Mouse (Mus musculus): ENCODE measurements around the gene Rab3d. TPM values are rescaled to one million over a fixed set of nuclear protein-coding genes. Genes with fewer than 3 reads are reported as not detected.

Gene Rab3d
- polyA plus RNA-seq, 1 experiment from 2014 or later: 5.6 TPM

DNA sequence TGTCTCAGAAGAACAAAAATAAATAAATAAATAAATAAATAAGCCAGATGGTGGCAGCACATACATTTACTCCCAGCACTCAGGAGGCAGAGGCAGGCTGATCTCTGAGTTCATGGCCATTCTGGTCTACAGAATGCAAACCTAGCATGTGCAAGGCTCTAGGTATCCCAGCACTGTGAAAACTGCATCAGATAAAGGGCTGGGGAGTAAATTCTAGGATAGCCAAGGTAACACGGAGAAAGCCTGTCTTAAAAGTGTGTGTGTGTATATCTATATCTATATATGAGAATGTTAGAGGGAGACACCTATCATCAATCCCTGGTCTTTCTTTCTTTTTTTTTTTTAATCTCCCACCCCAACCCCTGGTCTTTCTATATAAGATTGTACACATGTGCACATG lies 7.5 kb upstream of the Rab3d start:
- H3K36me3 ChIP-seq (ENCODE audit: control insufficient read depth, insufficient read depth, low read length): no peaks in the 10 kb centered on the region
- no peak for ATAC-seq (replicated peaks; ENCODE audit: insufficient number of reproducible peaks, low FRiP score, low TSS enrichment)
- no peaks in the 10 kb centered on the region for H3K9me3 ChIP-seq (replicated peaks; ENCODE audit: control insufficient read depth, low read length)
- no peaks in the 10 kb centered on the region for H3K27me3 ChIP-seq (ENCODE audit: control insufficient read depth, insufficient read depth, low read length)
- H3K4me2 ChIP-seq: no peak overlapping the region
- H3K4me3 ChIP-seq (ENCODE audit: low read depth, low read length): no peak overlapping the region
- H3K9ac ChIP-seq (ENCODE audit: low read depth, low read length): no peak overlapping the region
- WGBS (ENCODE audit: insufficient replicate concordance): 88% methylated on average over 1 of the region's 1 CpGs
- no peak overlapping the region for H3K27ac ChIP-seq (ENCODE audit: low read depth, low read length)
- peaks cover 20% of the 10 kb centered on the region for H3K4me1 ChIP-seq (ENCODE audit: control insufficient read depth, insufficient read depth, low read length)

DNA sequence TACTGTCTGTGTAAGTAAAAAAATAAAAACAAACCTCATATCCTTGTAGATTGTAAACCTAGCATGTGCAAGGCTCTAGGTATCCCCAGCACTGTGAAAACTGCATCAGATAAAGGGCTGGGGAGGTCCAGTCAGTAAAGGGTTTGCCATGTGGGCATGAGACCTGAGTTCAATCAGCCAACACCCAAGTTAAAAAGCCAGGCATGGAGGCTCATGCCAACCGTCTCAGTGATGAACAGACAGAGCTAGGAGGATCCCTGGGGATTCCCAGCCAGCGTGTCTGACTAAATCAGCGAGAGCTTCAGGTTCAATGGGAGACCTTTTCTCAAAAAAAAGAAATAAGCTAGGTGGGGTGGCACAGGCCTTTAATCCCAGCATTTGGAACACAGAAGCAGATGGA lies 7.0 kb upstream of the Rab3d start:
- H3K27me3 ChIP-seq (ENCODE audit: control insufficient read depth, insufficient read depth, low read length): no peaks in the 10 kb centered on the region
- no peak overlapping the region for H3K27ac ChIP-seq (ENCODE audit: low read depth, low read length)
- ATAC-seq (replicated peaks; ENCODE audit: insufficient number of reproducible peaks, low FRiP score, low TSS enrichment): no peak
- no peaks in the 10 kb centered on the region for H3K36me3 ChIP-seq (ENCODE audit: control insufficient read depth, insufficient read depth, low read length)
- no peaks in the 10 kb centered on the region for H3K9me3 ChIP-seq (replicated peaks; ENCODE audit: control insufficient read depth, low read length)
- no peak overlapping the region for H3K9ac ChIP-seq (ENCODE audit: low read depth, low read length)
- H3K4me2 ChIP-seq: no peak overlapping the region
- peaks cover 20% of the 10 kb centered on the region for H3K4me1 ChIP-seq (ENCODE audit: control insufficient read depth, insufficient read depth, low read length)
- 88% methylated on average over 3 of the region's 3 CpGs for WGBS (ENCODE audit: insufficient replicate concordance)
- no peak overlapping the region for H3K4me3 ChIP-seq (ENCODE audit: low read depth, low read length)

DNA sequence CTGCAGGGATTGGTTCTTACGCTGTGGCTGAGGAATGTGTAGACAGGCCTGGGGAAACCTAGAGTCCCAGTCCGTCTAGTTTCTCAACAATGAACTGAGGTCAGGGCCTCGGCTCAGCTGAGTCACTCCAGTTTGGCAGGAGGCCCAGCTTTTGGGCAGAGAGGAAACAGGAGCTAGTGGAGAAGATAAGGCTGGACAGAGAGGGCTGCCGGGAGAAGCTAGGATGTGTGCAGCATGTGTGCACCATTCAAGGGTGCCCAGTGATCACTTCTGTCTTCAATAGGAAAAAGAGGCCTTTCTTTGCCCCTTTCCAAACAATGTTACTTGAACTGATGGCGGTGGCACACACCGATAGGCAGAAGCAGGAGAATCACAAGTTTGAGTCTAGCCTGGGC lies 6.1 kb upstream of the Rab3d start:
- H3K4me3 ChIP-seq (ENCODE audit: low read depth, low read length): no peak overlapping the region
- peak overlapping the region; percentile 77 for H3K27ac ChIP-seq (ENCODE audit: low read depth, low read length)
- no peak overlapping the region for H3K4me2 ChIP-seq
- no peaks in the 10 kb centered on the region for H3K27me3 ChIP-seq (ENCODE audit: control insufficient read depth, insufficient read depth, low read length)
- ATAC-seq (replicated peaks; ENCODE audit: insufficient number of reproducible peaks, low FRiP score, low TSS enrichment): peak; percentile 80
- no peaks in the 10 kb centered on the region for H3K9me3 ChIP-seq (replicated peaks; ENCODE audit: control insufficient read depth, low read length)
- H3K9ac ChIP-seq (ENCODE audit: low read depth, low read length): no peak overlapping the region
- WGBS (ENCODE audit: insufficient replicate concordance): 39% methylated on average over 6 of the region's 6 CpGs
- peaks cover 20% of the 10 kb centered on the region for H3K4me1 ChIP-seq (ENCODE audit: control insufficient read depth, insufficient read depth, low read length)
- no peaks in the 10 kb centered on the region for H3K36me3 ChIP-seq (ENCODE audit: control insufficient read depth, insufficient read depth, low read length)

DNA sequence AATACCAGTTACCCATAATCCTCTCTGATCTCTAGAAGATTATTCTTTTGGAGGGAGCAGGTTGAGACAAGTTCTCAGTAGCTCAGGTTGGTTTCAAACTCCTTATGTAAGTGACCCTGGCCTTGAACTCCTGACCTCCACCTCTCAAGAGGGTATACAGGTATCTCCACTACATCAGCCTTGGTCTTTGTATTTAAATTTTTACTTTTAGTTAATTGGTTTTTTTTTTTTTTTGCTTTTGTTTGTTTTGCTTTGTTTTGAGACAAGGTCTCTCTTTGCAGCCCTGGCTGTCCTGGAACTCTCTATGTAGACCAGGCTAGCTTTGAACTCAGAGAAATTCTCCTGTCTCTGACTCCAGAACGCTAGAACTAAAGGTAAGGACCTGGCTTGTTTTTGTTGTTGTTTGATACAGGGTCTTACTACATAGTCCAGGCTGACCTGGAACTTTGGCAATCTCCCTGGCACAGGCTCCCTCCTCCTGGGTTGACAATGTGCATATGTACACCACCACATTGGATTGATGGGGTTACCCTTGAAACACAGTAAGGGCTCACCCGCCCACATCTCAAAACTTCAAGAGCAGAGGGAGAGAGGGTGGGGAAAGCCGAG lies 5.6 kb upstream of the Rab3d start:
- no peak overlapping the region for H3K9ac ChIP-seq (ENCODE audit: low read depth, low read length)
- no peak for ATAC-seq (replicated peaks; ENCODE audit: insufficient number of reproducible peaks, low FRiP score, low TSS enrichment)
- H3K27me3 ChIP-seq (ENCODE audit: control insufficient read depth, insufficient read depth, low read length): no peaks in the 10 kb centered on the region
- H3K9me3 ChIP-seq (replicated peaks; ENCODE audit: control insufficient read depth, low read length): no peaks in the 10 kb centered on the region
- H3K27ac ChIP-seq (ENCODE audit: low read depth, low read length): peak overlapping the region; percentile 77
- no peaks in the 10 kb centered on the region for H3K36me3 ChIP-seq (ENCODE audit: control insufficient read depth, insufficient read depth, low read length)
- peaks cover 20% of the 10 kb centered on the region for H3K4me1 ChIP-seq (ENCODE audit: control insufficient read depth, insufficient read depth, low read length)
- WGBS (ENCODE audit: insufficient replicate concordance): 50% methylated on average over 3 of the region's 3 CpGs
- H3K4me2 ChIP-seq: no peak overlapping the region
- no peak overlapping the region for H3K4me3 ChIP-seq (ENCODE audit: low read depth, low read length)

DNA sequence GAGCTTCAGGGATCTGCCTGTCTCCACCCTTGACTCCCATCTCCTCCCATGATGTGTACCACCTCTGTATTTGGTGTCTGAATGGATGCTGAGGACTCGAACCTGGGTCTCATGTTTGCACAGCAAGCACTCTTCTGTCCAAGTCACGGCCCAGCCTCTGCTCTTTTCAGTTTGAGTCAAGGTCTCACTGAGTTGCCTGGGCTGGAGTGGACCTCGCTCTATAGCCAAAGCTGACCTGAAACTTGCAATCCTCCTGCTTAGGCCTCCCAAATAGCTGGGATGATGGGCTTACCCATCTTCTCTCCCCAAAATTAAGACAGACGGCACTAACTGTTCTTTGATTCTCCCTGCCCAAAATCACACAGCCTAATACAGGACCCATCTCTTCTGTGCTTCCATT lies 5.0 kb upstream of the Rab3d start:
- H3K4me3 ChIP-seq (ENCODE audit: low read depth, low read length): no peak overlapping the region
- H3K4me1 ChIP-seq (ENCODE audit: control insufficient read depth, insufficient read depth, low read length): peaks cover 20% of the 10 kb centered on the region
- ATAC-seq (replicated peaks; ENCODE audit: insufficient number of reproducible peaks, low FRiP score, low TSS enrichment): no peak
- H3K27me3 ChIP-seq (ENCODE audit: control insufficient read depth, insufficient read depth, low read length): no peaks in the 10 kb centered on the region
- 0 out of 2 replicates have a peak overlapping the region, but pooled peaks have one; percentile 77 for H3K27ac ChIP-seq (ENCODE audit: low read depth, low read length)
- H3K36me3 ChIP-seq (ENCODE audit: control insufficient read depth, insufficient read depth, low read length): no peaks in the 10 kb centered on the region
- 81% methylated on average over 4 of the region's 4 CpGs for WGBS (ENCODE audit: insufficient replicate concordance)
- H3K9me3 ChIP-seq (replicated peaks; ENCODE audit: control insufficient read depth, low read length): no peaks in the 10 kb centered on the region
- no peak overlapping the region for H3K9ac ChIP-seq (ENCODE audit: low read depth, low read length)
- no peak overlapping the region for H3K4me2 ChIP-seq

DNA sequence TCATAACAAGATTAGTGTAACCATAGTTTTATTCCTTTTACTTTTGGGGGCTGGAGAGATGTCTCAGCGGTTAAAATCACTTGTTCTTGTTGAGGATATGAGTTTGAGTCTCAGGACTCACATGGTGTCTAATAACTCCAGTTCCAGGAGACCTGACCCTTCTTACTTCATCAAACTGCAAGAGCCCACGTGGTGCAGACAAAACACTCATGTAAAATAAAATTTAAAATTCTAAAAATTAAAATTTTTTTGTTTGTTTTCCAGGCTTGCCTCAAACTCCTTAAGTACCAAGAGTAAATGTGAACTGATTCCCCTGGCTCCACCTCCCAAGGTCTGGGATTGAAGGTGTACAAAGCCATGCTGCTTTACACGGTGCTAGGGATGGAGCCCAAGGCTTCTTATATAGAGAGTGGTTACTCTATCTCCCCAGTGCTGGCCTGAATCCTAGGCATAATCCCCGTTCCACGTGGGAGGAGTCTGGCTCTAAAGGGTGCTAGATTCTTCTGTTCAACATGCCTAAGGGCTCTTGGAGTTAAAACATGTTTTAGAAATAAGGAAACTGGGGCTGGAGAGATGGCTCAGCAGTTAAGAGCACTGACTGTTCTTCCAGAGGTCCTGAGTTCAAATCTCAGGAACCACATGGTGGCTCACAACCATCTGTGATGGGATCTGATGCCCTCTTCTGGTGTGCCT lies 846 bp upstream of the Rab3d start:
- no peak overlapping the region for H3K9ac ChIP-seq (ENCODE audit: low read depth, low read length)
- peaks cover 12% of the 10 kb centered on the region; the same call in 1 of the 2 replicates for H3K27me3 ChIP-seq (ENCODE audit: control insufficient read depth, insufficient read depth, low read length)
- no peaks in the 10 kb centered on the region for H3K36me3 ChIP-seq (ENCODE audit: control insufficient read depth, insufficient read depth, low read length)
- peak overlapping the region; percentile 99 for H3K4me2 ChIP-seq
- H3K4me1 ChIP-seq (ENCODE audit: control insufficient read depth, insufficient read depth, low read length): peaks cover 5% of the 10 kb centered on the region
- no peak overlapping the region for H3K27ac ChIP-seq (ENCODE audit: low read depth, low read length)
- no peaks in the 10 kb centered on the region for H3K9me3 ChIP-seq (replicated peaks; ENCODE audit: control insufficient read depth, low read length)
- 19% methylated on average over 5 of the region's 5 CpGs for WGBS (ENCODE audit: insufficient replicate concordance)
- H3K4me3 ChIP-seq (ENCODE audit: low read depth, low read length): peak overlapping the region; percentile 61
- no peak for ATAC-seq (replicated peaks; ENCODE audit: insufficient number of reproducible peaks, low FRiP score, low TSS enrichment)

DNA sequence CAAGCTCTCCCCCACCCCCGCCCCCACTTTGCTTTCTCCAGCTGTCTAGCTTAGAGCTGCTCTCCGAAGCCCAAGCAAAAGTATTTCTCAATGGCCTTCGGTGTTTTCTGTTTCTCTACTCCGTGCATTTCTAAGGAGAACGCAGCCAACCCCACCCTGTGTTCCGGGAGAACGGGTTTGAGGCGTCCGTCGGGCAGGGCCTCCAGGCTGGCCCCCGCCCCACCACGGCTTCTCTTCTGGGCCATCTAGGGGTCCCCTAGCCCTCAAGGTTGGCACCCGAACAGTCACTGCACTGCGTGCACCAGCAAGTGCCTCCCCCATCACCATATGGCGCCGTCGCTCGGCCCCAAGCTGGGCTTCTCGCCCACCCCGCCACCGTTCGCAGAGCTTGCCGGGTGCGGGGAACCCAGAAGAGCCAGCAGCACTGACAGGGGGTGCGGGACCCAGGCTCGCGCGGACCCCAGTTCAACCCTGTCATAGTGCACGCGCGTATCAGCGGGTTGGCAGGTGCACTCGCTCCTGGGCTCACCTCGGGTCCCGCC lies 428 bp downstream of the Rab3d start:
- no peak overlapping the region for H3K27ac ChIP-seq (ENCODE audit: low read depth, low read length)
- H3K36me3 ChIP-seq (ENCODE audit: control insufficient read depth, insufficient read depth, low read length): no peaks in the 10 kb centered on the region
- H3K4me1 ChIP-seq (ENCODE audit: control insufficient read depth, insufficient read depth, low read length): no peaks in the 10 kb centered on the region
- peak overlapping the region; percentile 99 for H3K4me2 ChIP-seq
- ATAC-seq (replicated peaks; ENCODE audit: insufficient number of reproducible peaks, low FRiP score, low TSS enrichment): peak; percentile 14
- no peaks in the 10 kb centered on the region for H3K9me3 ChIP-seq (replicated peaks; ENCODE audit: control insufficient read depth, low read length)
- H3K4me3 ChIP-seq (ENCODE audit: low read depth, low read length): peak overlapping the region; percentile 61
- 2% methylated on average over 35 of the region's 35 CpGs for WGBS (ENCODE audit: insufficient replicate concordance)
- peaks cover 12% of the 10 kb centered on the region; the same call in 1 of the 2 replicates for H3K27me3 ChIP-seq (ENCODE audit: control insufficient read depth, insufficient read depth, low read length)
- peak overlapping the region; percentile 67 for H3K9ac ChIP-seq (ENCODE audit: low read depth, low read length)

DNA sequence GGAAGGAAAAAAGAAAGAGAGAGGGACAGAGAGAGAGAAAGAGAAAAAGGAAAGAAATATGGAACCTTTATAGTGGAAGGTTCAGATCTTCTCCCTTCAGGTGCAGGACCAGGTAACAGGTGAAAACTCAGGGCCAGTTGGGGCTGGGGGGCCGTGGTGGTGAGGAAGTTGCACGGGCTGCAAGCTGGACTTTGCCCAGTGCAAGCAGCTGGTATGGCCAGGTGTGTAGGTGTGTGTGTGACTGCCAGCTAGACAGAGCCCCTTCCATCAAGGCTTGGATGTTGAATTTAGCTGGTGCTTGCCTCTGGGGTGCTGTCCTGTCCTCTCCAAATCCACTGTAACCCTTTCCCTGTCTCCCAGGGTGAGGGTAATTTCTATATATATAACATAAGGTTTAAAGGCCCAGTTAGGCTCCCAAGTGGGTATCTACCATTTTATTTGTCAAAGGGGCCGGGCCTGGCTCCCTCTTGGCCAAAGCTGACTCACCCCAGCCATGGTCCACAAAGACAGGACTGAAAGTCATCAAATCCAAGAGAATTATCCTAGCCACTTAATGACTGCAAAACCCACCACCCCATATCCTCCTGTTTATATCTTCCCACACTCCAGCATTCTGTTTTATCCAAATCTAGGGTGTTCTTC lies 1.0 kb downstream of the Rab3d start:
- H3K27me3 ChIP-seq (ENCODE audit: control insufficient read depth, insufficient read depth, low read length): peaks cover 12% of the 10 kb centered on the region; the same call in 1 of the 2 replicates
- H3K4me3 ChIP-seq (ENCODE audit: low read depth, low read length): peak overlapping the region; percentile 61
- 58% methylated on average over 3 of the region's 3 CpGs for WGBS (ENCODE audit: insufficient replicate concordance)
- no peak overlapping the region for H3K27ac ChIP-seq (ENCODE audit: low read depth, low read length)
- no peaks in the 10 kb centered on the region for H3K4me1 ChIP-seq (ENCODE audit: control insufficient read depth, insufficient read depth, low read length)
- H3K9me3 ChIP-seq (replicated peaks; ENCODE audit: control insufficient read depth, low read length): no peaks in the 10 kb centered on the region
- H3K36me3 ChIP-seq (ENCODE audit: control insufficient read depth, insufficient read depth, low read length): no peaks in the 10 kb centered on the region
- no peak for ATAC-seq (replicated peaks; ENCODE audit: insufficient number of reproducible peaks, low FRiP score, low TSS enrichment)
- peak overlapping the region; percentile 99 for H3K4me2 ChIP-seq
- 0 out of 2 replicates have a peak overlapping the region, but pooled peaks have one; percentile 67 for H3K9ac ChIP-seq (ENCODE audit: low read depth, low read length)

Data from heart, embryonic 11.5 days (tissue).